Mouse (Mus musculus): ENCODE measurements around the gene Cnst. TPM values are rescaled to one million over a fixed set of nuclear protein-coding genes. Genes with fewer than 3 reads are reported as not detected.
A peak's percentile ranks its signal among the peaks of the same experiment; 100 is the strongest.

The Cnst gene
- polyA plus RNA-seq, 1 experiment from 2014 or later = 13.9 TPM

- no peaks in the 10 kb centered on the region for H3K4me1 ChIP-seq
- no peak overlapping the region for H3K27ac ChIP-seq
- H3K9ac ChIP-seq = no peak overlapping the region
- no peaks in the 10 kb centered on the region for H3K27me3 ChIP-seq (replicated peaks)
- ATAC-seq (ENCODE audit: insufficient read depth, low FRiP score, low read depth) = no peak
- H3K4me2 ChIP-seq = no peak overlapping the region
- no peaks in the 10 kb centered on the region for H3K9me3 ChIP-seq
- WGBS = 82% methylated on average over 5 of the region's 5 CpGs
- no peak overlapping the region for H3K4me3 ChIP-seq (replicated peaks)
- no peaks in the 10 kb centered on the region for H3K36me3 ChIP-seq
Measured at GRCm38 (mm10) chr1:179651224-179651623, 105.1 kb downstream of the Cnst start.

GRCm38 (mm10) chr1:179663065-179663464 lies 116.9 kb downstream of the Cnst start:
- Histone ChIP-seq H3K4me1 (no peaks in the 10 kb centered on the region), H3K27me3 (replicated peaks) (no peaks in the 10 kb centered on the region), H3K4me2 (no peak overlapping the region), H3K9me3 (no peaks in the 10 kb centered on the region), H3K4me3 (replicated peaks) (no peak overlapping the region), H3K9ac (no peak overlapping the region), H3K36me3 (no peaks in the 10 kb centered on the region), H3K27ac (no peak overlapping the region)
- no peak for ATAC-seq (ENCODE audit: insufficient read depth, low FRiP score, low read depth)
- WGBS = 86% methylated on average over 5 of the region's 5 CpGs

GRCm38 (mm10) chr1:179664309-179664930 lies 118.2 kb downstream of the Cnst start:
- 44% methylated on average over 4 of the region's 4 CpGs for WGBS
- no peak overlapping the region for H3K4me3 ChIP-seq (replicated peaks)

GRCm38 (mm10) chr1:179666971-179667370 lies 120.8 kb downstream of the Cnst start:
- ATAC-seq (ENCODE audit: insufficient read depth, low FRiP score, low read depth) = no peak
- Histone ChIP-seq H3K27ac (no peak overlapping the region), H3K9me3 (no peaks in the 10 kb centered on the region), H3K27me3 (replicated peaks) (no peaks in the 10 kb centered on the region), H3K4me2 (no peak overlapping the region), H3K4me1 (peaks cover 5% of the 10 kb centered on the region), H3K36me3 (no peaks in the 10 kb centered on the region), H3K9ac (no peak overlapping the region), H3K4me3 (replicated peaks) (no peak overlapping the region)
- WGBS = 81% methylated on average over 2 of the region's 2 CpGs

More at GRCm38 (mm10) chr1:179664309-179664930, 118.2 kb downstream of the Cnst start:
- 0 out of 2 replicates have a peak overlapping the region, but pooled peaks have one; percentile 38 for H3K27ac ChIP-seq
- no peak for ATAC-seq (ENCODE audit: insufficient read depth, low FRiP score, low read depth)
- no peak overlapping the region for H3K4me2 ChIP-seq
- no peaks in the 10 kb centered on the region for H3K36me3 ChIP-seq
- H3K9ac ChIP-seq = no peak overlapping the region
- no peaks in the 10 kb centered on the region for H3K27me3 ChIP-seq (replicated peaks)
- peaks cover 4% of the 10 kb centered on the region for H3K4me1 ChIP-seq
- H3K9me3 ChIP-seq = no peaks in the 10 kb centered on the region

GRCm38 (mm10) chr1:179667450-179667849 lies 121.3 kb downstream of the Cnst start:
- Histone ChIP-seq H3K36me3 (no peaks in the 10 kb centered on the region), H3K4me1 (peaks cover 5% of the 10 kb centered on the region), H3K27ac (peak overlapping the region; percentile 31), H3K27me3 (replicated peaks) (no peaks in the 10 kb centered on the region), H3K4me3 (replicated peaks) (peak overlapping the region; percentile 82), H3K9me3 (no peaks in the 10 kb centered on the region), H3K4me2 (peak overlapping the region; percentile 89), H3K9ac (no peak overlapping the region; the same call in 1 of the 2 replicates)
- WGBS = 10% methylated on average over 7 of the region's 7 CpGs
- ATAC-seq (ENCODE audit: insufficient read depth, low FRiP score, low read depth) = no peak

GRCm38 (mm10) chr1:179668013-179668805 lies 122.0 kb downstream of the Cnst start, which contains the start of gene Sccpdh:
Gene Sccpdh, plus strand, starts transcription at chr1:179668210.
- no peaks in the 10 kb centered on the region for H3K27me3 ChIP-seq (replicated peaks)
- ATAC-seq (ENCODE audit: insufficient read depth, low FRiP score, low read depth) = peak; percentile 93
- peak within 1 kb of the TSS; percentile 88 for H3K9ac ChIP-seq
- H3K27ac ChIP-seq = peak within 1 kb of the TSS; percentile 31
- no peaks in the 10 kb centered on the region for H3K9me3 ChIP-seq
- H3K4me1 ChIP-seq = peaks cover 5% of the 10 kb centered on the region
- peak within 1 kb of the TSS; percentile 89 for H3K4me2 ChIP-seq
- peak within 1 kb of the TSS; percentile 82 for H3K4me3 ChIP-seq (replicated peaks)
- under 1% methylated on average over 80 of the region's 84 CpGs for WGBS
- no peaks in the 10 kb centered on the region for H3K36me3 ChIP-seq

GRCm38 (mm10) chr1:179668836-179669537 lies 122.8 kb downstream of the Cnst start:
- Histone ChIP-seq H3K9me3 (no peaks in the 10 kb centered on the region), H3K27me3 (replicated peaks) (no peaks in the 10 kb centered on the region), H3K4me2 (peak overlapping the region; percentile 89), H3K9ac (peak overlapping the region; percentile 88; the same call in 1 of the 2 replicates), H3K4me3 (replicated peaks) (peak overlapping the region; percentile 82), H3K4me1 (peaks cover 5% of the 10 kb centered on the region), H3K36me3 (0 out of 2 replicates have a peak, but pooled peaks cover 4% of the 10 kb centered on the region), H3K27ac (no peak overlapping the region; the same call in 1 of the 2 replicates)
- ATAC-seq (ENCODE audit: insufficient read depth, low FRiP score, low read depth) = no peak
- 18% methylated on average over 12 of the region's 12 CpGs for WGBS

GRCm38 (mm10) chr1:179674355-179674754 lies 128.2 kb downstream of the Cnst start:
- Histone ChIP-seq H3K4me3 (replicated peaks) (no peak overlapping the region), H3K27me3 (replicated peaks) (no peaks in the 10 kb centered on the region), H3K9ac (no peak overlapping the region), H3K4me2 (no peak overlapping the region), H3K4me1 (peaks cover 2% of the 10 kb centered on the region), H3K36me3 (peaks cover 11% of the 10 kb centered on the region), H3K9me3 (no peaks in the 10 kb centered on the region), H3K27ac (no peak overlapping the region)
- no peak for ATAC-seq (ENCODE audit: insufficient read depth, low FRiP score, low read depth)
- WGBS = 94% methylated on average over 3 of the region's 3 CpGs

GRCm38 (mm10) chr1:179677031-179677430 lies 130.9 kb downstream of the Cnst start:
- Histone ChIP-seq H3K27ac (no peak overlapping the region), H3K9ac (no peak overlapping the region), H3K4me1 (no peaks in the 10 kb centered on the region), H3K36me3 (peaks cover 17% of the 10 kb centered on the region), H3K4me2 (no peak overlapping the region), H3K27me3 (replicated peaks) (no peaks in the 10 kb centered on the region), H3K4me3 (replicated peaks) (no peak overlapping the region), H3K9me3 (no peaks in the 10 kb centered on the region)
- 94% methylated on average over 2 of the region's 2 CpGs for WGBS
- no peak for ATAC-seq (ENCODE audit: insufficient read depth, low FRiP score, low read depth)

Measured in stomach, embryonic 15.5 days (tissue).